Mouse (Mus musculus): ENCODE measurements around the gene Ntan1. TPM values are rescaled to one million over a fixed set of nuclear protein-coding genes. Genes with fewer than 3 reads are reported as not detected.
A peak's percentile ranks its signal among the peaks of the same experiment; 100 is the strongest.
"Not testable (repeated sequence)": the region's sequence is repeated elsewhere in the genome, so short reads cannot be mapped to it uniquely, and the experiment has no call there.

Gene Ntan1
- 169 and 191 TPM in 2 replicates for polyA plus RNA-seq (2014; fragmentation: Nextera tagmentation; extraction: Ambion mirVana)

GRCm38 (mm10) chr16:13818560-13819393, at the start of gene Ntan1:
TSS of gene Ntan1 (plus strand) at chr16:13818845.
- Histone ChIP-seq H3K9me3 (ENCODE audit: control insufficient read depth, low read length) (no peaks in the 10 kb centered on the region), H3K27ac (ENCODE audit: low read depth, low read length) (peak within 1 kb of the TSS; percentile 93), H3K4me3 (ENCODE audit: low read depth, low read length) (peak within 1 kb of the TSS; percentile 72), H3K4me1 (replicated peaks; ENCODE audit: control insufficient read depth, insufficient read depth, low read length) (0 out of 2 replicates have a peak, but pooled peaks cover 3% of the 10 kb centered on the region), H3K9ac (ENCODE audit: low read depth, low read length) (peak within 1 kb of the TSS; percentile 71), H3K27me3 (ENCODE audit: control insufficient read depth, insufficient read depth, low read length) (no peaks in the 10 kb centered on the region), H3K36me3 (ENCODE audit: control insufficient read depth, insufficient read depth, low read length) (0 out of 2 replicates have a peak, but pooled peaks cover 3% of the 10 kb centered on the region), H3K4me2 (replicated peaks; ENCODE audit: low read depth, low read length) (peak within 1 kb of the TSS; percentile 81)
- WGBS = under 1% methylated on average over 51 of the region's 58 CpGs
- DNase-seq (ENCODE audit: low spot score) = peak; percentile 95
- ATAC-seq (ENCODE audit: low FRiP score) = peak; percentile 97

DNA sequence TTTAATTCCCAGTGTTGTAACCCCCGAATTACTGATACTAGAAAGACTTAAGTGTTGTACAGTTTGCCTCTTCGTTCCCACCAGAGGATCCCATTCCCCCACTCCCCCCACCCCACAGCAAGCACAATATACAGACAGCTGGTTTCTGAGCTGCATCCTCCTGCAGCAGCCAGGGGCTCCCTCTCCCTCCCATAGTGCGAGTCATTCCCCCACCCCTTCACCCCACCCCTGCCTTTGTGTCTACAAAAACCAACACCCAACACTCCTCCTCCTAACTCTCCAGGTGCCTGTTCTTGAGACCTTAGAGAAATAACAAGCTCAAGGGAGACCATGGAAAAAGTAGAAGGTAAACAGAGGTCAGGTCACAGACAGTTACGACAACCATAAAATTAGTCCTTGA, 47.0 kb upstream of the Ntan1 start:
- not testable (repeated sequence) for H3K4me3 ChIP-seq (ENCODE audit: low read depth, low read length); H3K27ac ChIP-seq (ENCODE audit: low read depth, low read length); H3K9ac ChIP-seq (ENCODE audit: low read depth, low read length); DNase-seq (ENCODE audit: low spot score); H3K4me1 ChIP-seq (replicated peaks; ENCODE audit: control insufficient read depth, insufficient read depth, low read length); H3K27me3 ChIP-seq (ENCODE audit: control insufficient read depth, insufficient read depth, low read length); ATAC-seq (ENCODE audit: low FRiP score); H3K4me2 ChIP-seq (replicated peaks; ENCODE audit: low read depth, low read length); H3K36me3 ChIP-seq (ENCODE audit: control insufficient read depth, insufficient read depth, low read length); H3K9me3 ChIP-seq (ENCODE audit: control insufficient read depth, low read length)
- 73% methylated on average over 4 of the region's 4 CpGs for WGBS

- 91% methylated on average over 5 of the region's 5 CpGs for WGBS
- not testable (repeated sequence) for H3K9me3 ChIP-seq (ENCODE audit: control insufficient read depth, low read length); H3K9ac ChIP-seq (ENCODE audit: low read depth, low read length); H3K4me2 ChIP-seq (replicated peaks; ENCODE audit: low read depth, low read length); H3K27ac ChIP-seq (ENCODE audit: low read depth, low read length); H3K36me3 ChIP-seq (ENCODE audit: control insufficient read depth, insufficient read depth, low read length); DNase-seq (ENCODE audit: low spot score); H3K4me3 ChIP-seq (ENCODE audit: low read depth, low read length); H3K27me3 ChIP-seq (ENCODE audit: control insufficient read depth, insufficient read depth, low read length); ATAC-seq (ENCODE audit: low FRiP score); H3K4me1 ChIP-seq (replicated peaks; ENCODE audit: control insufficient read depth, insufficient read depth, low read length)
These were observed 46.6 kb upstream of the Ntan1 start for GRCm38 (mm10) chr16:13772051-13772450.

- not testable (repeated sequence) for H3K36me3 ChIP-seq (ENCODE audit: control insufficient read depth, insufficient read depth, low read length); H3K27ac ChIP-seq (ENCODE audit: low read depth, low read length); DNase-seq (ENCODE audit: low spot score); H3K9me3 ChIP-seq (ENCODE audit: control insufficient read depth, low read length); H3K27me3 ChIP-seq (ENCODE audit: control insufficient read depth, insufficient read depth, low read length); H3K9ac ChIP-seq (ENCODE audit: low read depth, low read length); H3K4me2 ChIP-seq (replicated peaks; ENCODE audit: low read depth, low read length); H3K4me1 ChIP-seq (replicated peaks; ENCODE audit: control insufficient read depth, insufficient read depth, low read length); ATAC-seq (ENCODE audit: low FRiP score); H3K4me3 ChIP-seq (ENCODE audit: low read depth, low read length)
- 89% methylated on average over 2 of the region's 2 CpGs for WGBS
These were observed 44.6 kb upstream of the Ntan1 start for GRCm38 (mm10) chr16:13774011-13774410.

GRCm38 (mm10) chr16:13774651-13775050, 44.0 kb upstream of the Ntan1 start:
- WGBS = 90% methylated on average over 3 of the region's 3 CpGs
- H3K9me3 ChIP-seq (ENCODE audit: control insufficient read depth, low read length); H3K4me1 ChIP-seq (replicated peaks; ENCODE audit: control insufficient read depth, insufficient read depth, low read length); H3K27ac ChIP-seq (ENCODE audit: low read depth, low read length); H3K9ac ChIP-seq (ENCODE audit: low read depth, low read length); ATAC-seq (ENCODE audit: low FRiP score); DNase-seq (ENCODE audit: low spot score); H3K36me3 ChIP-seq (ENCODE audit: control insufficient read depth, insufficient read depth, low read length); H3K27me3 ChIP-seq (ENCODE audit: control insufficient read depth, insufficient read depth, low read length); H3K4me2 ChIP-seq (replicated peaks; ENCODE audit: low read depth, low read length); H3K4me3 ChIP-seq (ENCODE audit: low read depth, low read length): not testable (repeated sequence)

DNA sequence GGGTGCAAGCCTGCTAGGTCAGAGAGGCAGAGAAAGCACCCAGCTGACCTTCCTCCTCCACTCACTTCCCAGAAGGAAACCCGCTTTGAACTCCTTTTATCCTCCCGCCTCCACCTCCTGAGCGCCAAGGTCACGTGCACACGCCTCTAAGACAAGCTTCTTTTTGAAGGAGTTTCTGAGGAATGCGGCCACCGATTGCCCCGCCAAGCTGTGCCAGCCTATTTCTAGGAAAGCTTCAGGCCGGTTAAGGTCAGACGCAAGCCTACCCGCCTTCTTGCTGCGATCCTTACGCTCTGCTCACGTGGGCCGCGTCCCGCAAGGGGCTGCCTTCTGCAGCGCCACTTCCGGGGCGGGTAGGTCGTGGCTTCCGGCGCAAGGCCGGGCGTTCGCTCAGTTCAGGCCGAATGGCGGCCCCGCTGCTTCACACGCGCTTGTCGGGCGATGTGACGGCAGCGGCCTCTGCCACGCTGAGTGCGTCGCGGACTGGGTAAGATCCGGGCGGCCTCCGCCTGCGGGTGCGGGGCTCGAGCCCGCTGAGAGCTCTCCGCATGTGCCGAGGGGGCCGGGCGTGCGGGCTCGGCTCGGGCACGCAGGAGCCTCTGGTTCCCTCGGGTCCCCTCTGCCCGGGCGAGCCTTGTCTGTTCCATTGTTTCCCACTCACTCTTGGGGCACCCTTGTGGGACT, 38.1 kb upstream of the Ntan1 start, which contains the start of gene Rrn3:
Gene Rrn3 (plus strand): TSS at position 356 of the 684 bp plus-strand sequence.
- under 1% methylated on average over 57 of the region's 57 CpGs for WGBS
- peak within 1 kb of the TSS; percentile 91 for H3K9ac ChIP-seq (ENCODE audit: low read depth, low read length)
- no peaks in the 10 kb centered on the region for H3K9me3 ChIP-seq (ENCODE audit: control insufficient read depth, low read length)
- H3K4me3 ChIP-seq (ENCODE audit: low read depth, low read length) = peak within 1 kb of the TSS; percentile 62
- peak within 1 kb of the TSS; percentile 58 for H3K27ac ChIP-seq (ENCODE audit: low read depth, low read length)
- peaks cover 8% of the 10 kb centered on the region; the same call in 1 of the 2 replicates for H3K36me3 ChIP-seq (ENCODE audit: control insufficient read depth, insufficient read depth, low read length)
- H3K4me2 ChIP-seq (replicated peaks; ENCODE audit: low read depth, low read length) = peak within 1 kb of the TSS; percentile 63
- no peaks in the 10 kb centered on the region for H3K27me3 ChIP-seq (ENCODE audit: control insufficient read depth, insufficient read depth, low read length)
- ATAC-seq (ENCODE audit: low FRiP score) (peak; percentile 99), DNase-seq (ENCODE audit: low spot score) (peak; percentile 90)
- no peaks in the 10 kb centered on the region; the same call in 1 of the 2 replicates for H3K4me1 ChIP-seq (replicated peaks; ENCODE audit: control insufficient read depth, insufficient read depth, low read length)

DNA sequence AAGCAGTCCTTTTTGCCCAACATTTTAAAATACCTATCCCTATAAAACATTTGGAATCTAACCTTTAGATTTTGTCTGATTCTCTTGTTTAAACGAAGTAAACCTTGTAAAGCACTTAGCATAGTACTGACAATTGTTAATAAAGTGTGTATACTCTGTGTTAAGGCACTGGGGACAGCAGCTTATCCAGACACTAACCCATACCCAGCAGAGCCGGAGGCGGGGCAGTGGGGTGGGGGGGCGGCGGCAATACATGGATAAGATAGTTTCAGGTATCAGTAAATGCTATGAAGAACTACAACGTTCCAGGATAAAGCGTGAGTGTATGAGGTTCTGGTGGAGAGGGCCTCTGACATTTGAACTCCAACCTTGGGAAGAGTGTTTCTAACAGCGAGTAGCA, 37.4 kb upstream of the Ntan1 start:
- DNase-seq (ENCODE audit: low spot score) (no peak), ATAC-seq (ENCODE audit: low FRiP score) (no peak)
- no peaks in the 10 kb centered on the region; the same call in 1 of the 2 replicates for H3K4me1 ChIP-seq (replicated peaks; ENCODE audit: control insufficient read depth, insufficient read depth, low read length)
- H3K4me2 ChIP-seq (replicated peaks; ENCODE audit: low read depth, low read length) = peak overlapping the region; percentile 63
- H3K4me3 ChIP-seq (ENCODE audit: low read depth, low read length) = peak overlapping the region; percentile 62
- no peaks in the 10 kb centered on the region for H3K9me3 ChIP-seq (ENCODE audit: control insufficient read depth, low read length)
- peak overlapping the region; percentile 91 for H3K9ac ChIP-seq (ENCODE audit: low read depth, low read length)
- no peak overlapping the region for H3K27ac ChIP-seq (ENCODE audit: low read depth, low read length)
- no peaks in the 10 kb centered on the region for H3K27me3 ChIP-seq (ENCODE audit: control insufficient read depth, insufficient read depth, low read length)
- H3K36me3 ChIP-seq (ENCODE audit: control insufficient read depth, insufficient read depth, low read length) = peaks cover 10% of the 10 kb centered on the region; the same call in 1 of the 2 replicates
- WGBS = 44% methylated on average over 8 of the region's 8 CpGs

DNA sequence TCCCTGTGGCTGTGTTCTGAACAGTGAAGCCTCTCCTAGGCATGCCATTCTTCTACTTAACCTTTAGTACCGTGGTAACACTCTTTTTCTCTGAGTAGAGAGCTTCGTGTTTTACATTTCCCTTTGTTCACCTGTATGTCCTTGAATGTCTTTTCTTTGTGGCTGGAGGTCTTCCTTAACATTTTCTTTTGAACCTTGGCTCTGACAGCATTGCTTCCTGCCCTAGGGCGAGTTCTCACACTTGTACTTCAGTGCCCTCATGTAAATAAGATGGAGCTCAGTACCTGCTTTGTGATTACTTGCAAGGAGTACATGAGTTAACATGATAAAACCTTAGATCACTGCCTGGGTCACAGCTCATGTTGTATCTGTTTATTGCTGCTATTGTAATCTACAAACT, 32.7 kb upstream of the Ntan1 start:
- Histone ChIP-seq H3K27ac (ENCODE audit: low read depth, low read length) (no peak overlapping the region), H3K4me3 (ENCODE audit: low read depth, low read length) (no peak overlapping the region), H3K9ac (ENCODE audit: low read depth, low read length) (no peak overlapping the region), H3K36me3 (ENCODE audit: control insufficient read depth, insufficient read depth, low read length) (peaks cover 21% of the 10 kb centered on the region; the same call in 1 of the 2 replicates), H3K9me3 (ENCODE audit: control insufficient read depth, low read length) (no peaks in the 10 kb centered on the region), H3K4me2 (replicated peaks; ENCODE audit: low read depth, low read length) (no peak overlapping the region), H3K27me3 (ENCODE audit: control insufficient read depth, insufficient read depth, low read length) (no peaks in the 10 kb centered on the region), H3K4me1 (replicated peaks; ENCODE audit: control insufficient read depth, insufficient read depth, low read length) (no peaks in the 10 kb centered on the region)
- 93% methylated on average over 3 of the region's 3 CpGs for WGBS
- DNase-seq (ENCODE audit: low spot score) (no peak), ATAC-seq (ENCODE audit: low FRiP score) (no peak)

Measured in hindbrain, embryonic 11.5 days (tissue).